Mouse (Mus musculus) embryonic fibroblast, embryonic 13.5 days (primary cell): Measurements from ENCODE around the gene Lama5. TPM values are rescaled to one million over a fixed set of nuclear protein-coding genes. Genes with fewer than 3 reads are reported as not detected.

Experiments used
- H3K27ac ChIP-seq: 2 replicates; pipeline ENCODE4 v1.5.1; 2012; ENCODE audit warnings: low read length, control low read depth, inconsistent platforms; ENCODE audit not compliant: insufficient read depth
- H3K4me1 ChIP-seq: 2 replicates; pipeline ENCODE4 v1.6.1; 2011; ENCODE audit warnings: low read length; ENCODE audit not compliant: control insufficient read depth, insufficient read depth
- H3K4me3 ChIP-seq: 2 replicates; pipeline ENCODE4 v1.5.1; 2011; ENCODE audit warnings: mild to moderate bottlenecking, control low read depth, low read length; ENCODE audit not compliant: insufficient read depth
- CTCF ChIP-seq: IDR thresholded peaks from 2 replicates; pipeline ENCODE4 v1.5.1; 2011; ENCODE audit warnings: mild to moderate bottlenecking, control low read depth, low read length, moderate library complexity, borderline replicate concordance; ENCODE audit not compliant: insufficient read depth
- POLR2A ChIP-seq: IDR thresholded peaks from 2 replicates; pipeline ENCODE4 v1.6.1; 2011; ENCODE audit warnings: low read depth, mild to moderate bottlenecking, control low read depth, low read length, moderate library complexity
- polyA plus RNA-seq: library from polyadenylated mRNA; stranded (reverse); fragments of >200 nt; gene quantifications from 2 replicates; pipeline ENCODE4 v1.2.4, GENCODE M21; 2011; ENCODE audit warnings: low read depth; ENCODE audit not compliant: missing spikeins, insufficient read length

Gene Lama5
- polyA plus RNA-seq, 1 experiment = 31.0 TPM

DNA sequence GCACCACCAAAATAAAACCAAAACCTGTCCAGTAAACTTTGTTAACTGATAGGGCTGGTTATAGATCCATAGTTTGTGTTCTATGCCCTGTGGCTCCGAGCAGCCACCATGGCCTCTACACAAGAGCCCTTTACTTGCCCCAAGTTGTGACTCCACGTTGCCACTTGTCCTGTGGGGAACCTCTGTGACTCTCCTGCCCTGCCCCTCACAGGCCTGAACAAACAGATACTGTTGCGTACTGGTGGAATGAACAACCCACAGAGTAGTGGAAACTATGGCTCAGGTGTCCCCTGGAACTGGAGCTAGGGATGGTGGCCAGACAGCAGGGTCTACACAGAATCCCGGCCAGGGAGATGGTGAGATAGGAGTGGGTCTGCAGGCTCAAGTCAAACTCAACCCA lies 10.1 kb upstream of the Lama5 start:
- TF ChIP-seq POLR2A (no peak), CTCF (no peak)
- no peak overlapping the region for H3K27ac ChIP-seq
- peaks cover 5% of the 10 kb centered on the region; the same call in 1 of the 2 replicates for H3K4me1 ChIP-seq
- no peak overlapping the region for H3K4me3 ChIP-seq

DNA sequence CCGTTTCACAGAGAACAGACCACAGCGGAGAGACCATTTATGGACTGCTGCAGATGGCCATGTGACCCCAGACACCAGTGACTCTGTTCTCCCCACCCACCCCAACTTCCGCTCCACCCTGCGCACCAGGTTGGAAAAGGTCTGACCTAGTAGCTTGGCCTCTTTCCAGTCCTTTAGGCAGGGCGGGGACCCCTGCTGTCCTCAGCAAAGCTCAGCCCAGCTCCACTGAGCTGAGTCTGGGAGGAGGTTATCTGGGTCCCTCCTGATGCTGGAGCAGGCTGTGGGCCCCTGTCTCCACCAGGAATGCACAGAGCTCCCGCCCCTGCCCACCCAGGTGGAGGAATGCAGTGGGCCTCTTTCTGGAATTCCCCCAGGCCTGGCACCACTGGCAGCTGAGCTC lies 9.3 kb upstream of the Lama5 start:
- H3K27ac ChIP-seq = no peak overlapping the region
- no peak overlapping the region for H3K4me3 ChIP-seq
- H3K4me1 ChIP-seq = peaks cover 5% of the 10 kb centered on the region; the same call in 1 of the 2 replicates
- TF ChIP-seq CTCF (no peak), POLR2A (no peak)

DNA sequence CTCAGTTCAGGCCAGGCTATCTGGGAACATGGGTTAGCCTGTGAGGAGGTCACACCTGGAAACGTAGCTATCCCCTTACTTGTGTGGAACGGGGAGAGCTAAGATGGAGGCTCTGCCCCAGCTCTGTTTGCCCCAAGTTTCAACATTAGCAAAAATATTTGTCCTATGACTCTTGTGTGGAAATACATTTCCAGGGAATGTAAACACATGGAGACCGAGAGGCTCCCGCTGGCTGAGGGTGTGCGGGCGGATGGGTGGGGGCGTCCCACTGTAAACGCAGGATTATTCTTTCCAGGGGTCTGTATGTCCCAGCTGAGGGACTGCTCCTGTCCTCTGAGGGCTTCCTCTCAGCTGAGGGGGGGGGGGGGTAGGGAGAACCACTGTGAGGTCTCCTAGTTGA lies 8.7 kb upstream of the Lama5 start:
- TF ChIP-seq POLR2A (no peak), CTCF (no peak)
- Histone ChIP-seq H3K27ac (no peak overlapping the region), H3K4me1 (peaks cover 5% of the 10 kb centered on the region; the same call in 1 of the 2 replicates), H3K4me3 (no peak overlapping the region)

DNA sequence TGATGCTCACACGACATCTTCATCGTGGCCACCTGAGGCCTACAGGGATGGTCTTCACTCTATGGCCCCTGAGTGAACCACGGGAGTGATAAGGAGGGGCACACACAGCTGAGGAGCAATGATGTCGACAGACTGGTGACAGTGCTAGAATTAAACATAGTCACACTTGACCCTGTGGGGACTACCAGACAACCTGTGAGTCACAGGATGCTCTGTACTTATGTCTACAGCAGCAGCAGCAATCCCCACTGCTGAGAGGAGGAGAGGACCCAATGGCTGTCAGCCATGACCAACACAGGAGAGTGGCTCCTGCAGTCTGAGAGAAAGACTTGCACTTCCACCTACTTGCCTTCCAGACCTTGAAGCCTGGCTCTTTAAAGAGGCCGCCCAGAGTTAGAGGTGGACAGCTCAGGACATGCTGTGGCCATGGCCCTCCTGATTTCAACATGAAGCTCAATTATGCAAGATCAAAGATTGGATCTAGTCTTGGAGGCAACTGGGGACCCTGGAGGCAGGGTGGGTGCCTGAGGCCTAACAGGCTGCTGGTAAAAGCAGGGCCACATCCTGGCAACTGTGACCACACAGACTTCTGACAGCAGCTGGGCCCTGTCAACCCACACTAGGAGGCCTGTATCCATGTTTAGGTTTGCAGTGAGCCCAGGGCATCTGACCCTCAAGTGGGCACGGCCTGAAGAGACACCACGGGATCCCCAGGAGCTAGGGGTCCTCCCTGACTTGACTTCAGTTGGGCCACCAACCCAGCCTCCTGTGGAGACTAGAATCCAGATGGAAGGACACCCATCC lies 7.6 kb upstream of the Lama5 start:
- Histone ChIP-seq H3K4me1 (peaks cover 10% of the 10 kb centered on the region; the same call in 1 of the 2 replicates), H3K27ac (no peak overlapping the region), H3K4me3 (no peak overlapping the region)
- TF ChIP-seq CTCF = no peak
- no peak for TF ChIP-seq POLR2A

DNA sequence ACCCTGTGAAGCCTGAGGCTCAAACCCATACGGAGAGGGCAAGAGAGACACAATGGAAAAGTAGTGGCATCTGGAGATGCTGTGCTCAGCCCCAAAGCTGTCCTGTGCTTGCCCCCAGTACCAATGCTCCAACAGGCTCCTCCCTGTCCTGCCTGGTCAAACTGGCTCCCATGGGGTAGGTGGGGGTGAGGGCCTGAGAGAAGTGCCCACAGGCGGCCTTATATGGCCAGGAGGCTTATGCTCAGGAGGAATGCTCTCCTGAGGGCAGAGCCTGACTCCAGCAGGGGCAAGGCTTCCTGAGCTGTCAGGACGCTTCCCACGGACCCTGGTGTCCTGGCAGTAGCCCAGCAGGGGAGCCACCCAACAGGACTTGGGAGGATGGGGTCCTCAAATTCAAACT lies 4.8 kb upstream of the Lama5 start:
- Histone ChIP-seq H3K27ac (no peak overlapping the region), H3K4me1 (peaks cover 11% of the 10 kb centered on the region; the same call in 1 of the 2 replicates), H3K4me3 (no peak overlapping the region)
- TF ChIP-seq POLR2A = no peak
- TF ChIP-seq CTCF = no peak

DNA sequence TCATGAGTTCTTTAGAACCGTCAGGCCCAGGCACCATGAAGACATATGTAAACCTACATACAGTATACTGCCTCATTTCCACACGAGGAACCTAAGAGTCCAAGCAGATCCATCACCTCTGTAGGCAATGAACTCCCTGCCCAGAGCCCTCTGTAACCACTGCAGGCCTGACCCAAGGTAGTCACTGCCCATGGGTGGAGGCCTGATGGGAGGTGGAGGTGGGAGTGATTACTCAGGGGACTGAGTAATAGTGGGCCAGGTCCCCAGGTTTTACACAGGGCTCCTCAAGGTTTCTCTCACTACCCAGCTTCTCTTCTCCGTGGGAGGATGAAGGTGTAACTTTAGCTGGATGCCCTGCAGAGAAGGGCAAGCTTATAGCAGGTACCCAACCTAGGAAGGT lies 3.5 kb upstream of the Lama5 start:
- Histone ChIP-seq H3K27ac (no peak overlapping the region), H3K4me1 (peaks cover 11% of the 10 kb centered on the region; the same call in 1 of the 2 replicates), H3K4me3 (no peak overlapping the region)
- no peak for TF ChIP-seq CTCF
- no peak for TF ChIP-seq POLR2A

DNA sequence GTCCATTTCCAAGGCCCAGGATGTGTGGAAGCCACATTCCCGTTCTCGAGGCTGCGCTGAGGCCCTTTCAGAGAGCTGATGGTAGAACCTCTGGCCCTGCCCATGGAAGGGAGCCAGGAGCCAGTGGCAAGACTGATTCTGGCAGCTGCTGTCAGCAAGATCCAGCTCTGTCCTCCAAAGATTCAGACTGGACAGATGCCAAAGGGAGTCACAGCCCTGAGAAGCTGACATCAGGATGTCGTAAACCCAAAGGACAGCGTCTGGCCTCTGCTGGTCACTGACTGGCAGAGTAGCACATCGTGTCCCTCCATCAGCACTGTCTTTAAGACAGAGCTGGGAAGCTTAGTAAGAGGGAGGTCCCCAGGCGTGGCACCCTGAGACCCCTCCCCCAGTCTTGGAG lies 2.9 kb upstream of the Lama5 start:
- peak overlapping the region; percentile 46; the same call in 1 of the 2 replicates for H3K27ac ChIP-seq

DNA sequence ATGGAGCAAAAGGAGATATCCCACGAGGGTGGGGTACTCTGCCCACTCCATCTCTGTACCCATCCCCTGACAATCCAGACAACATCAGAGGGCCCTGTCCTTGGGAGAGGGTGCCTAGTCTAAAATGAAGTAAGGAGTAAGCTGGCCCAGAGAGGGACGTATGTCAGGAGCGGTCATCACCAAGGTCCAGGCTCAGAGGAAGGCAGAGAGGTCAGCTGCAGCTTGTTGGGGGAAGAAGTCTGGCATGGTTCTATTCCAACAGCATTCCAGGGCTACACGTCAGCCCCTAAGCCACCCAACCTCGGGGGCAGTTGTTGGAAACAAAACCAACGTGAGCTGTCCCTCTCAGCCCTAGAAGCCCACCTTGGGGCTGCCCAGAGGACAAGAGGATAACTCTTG lies 2.4 kb upstream of the Lama5 start:
- H3K4me1 ChIP-seq = peaks cover 7% of the 10 kb centered on the region; the same call in 1 of the 2 replicates
- H3K4me3 ChIP-seq = no peak overlapping the region
- peak overlapping the region; percentile 46 for H3K27ac ChIP-seq
- no peak for TF ChIP-seq CTCF
- TF ChIP-seq POLR2A = no peak

More for the DNA sequence above, 2.9 kb upstream of the Lama5 start:
- no peak overlapping the region for H3K4me3 ChIP-seq
- H3K4me1 ChIP-seq = peaks cover 11% of the 10 kb centered on the region; the same call in 1 of the 2 replicates
- TF ChIP-seq POLR2A (no peak), CTCF (no peak)

DNA sequence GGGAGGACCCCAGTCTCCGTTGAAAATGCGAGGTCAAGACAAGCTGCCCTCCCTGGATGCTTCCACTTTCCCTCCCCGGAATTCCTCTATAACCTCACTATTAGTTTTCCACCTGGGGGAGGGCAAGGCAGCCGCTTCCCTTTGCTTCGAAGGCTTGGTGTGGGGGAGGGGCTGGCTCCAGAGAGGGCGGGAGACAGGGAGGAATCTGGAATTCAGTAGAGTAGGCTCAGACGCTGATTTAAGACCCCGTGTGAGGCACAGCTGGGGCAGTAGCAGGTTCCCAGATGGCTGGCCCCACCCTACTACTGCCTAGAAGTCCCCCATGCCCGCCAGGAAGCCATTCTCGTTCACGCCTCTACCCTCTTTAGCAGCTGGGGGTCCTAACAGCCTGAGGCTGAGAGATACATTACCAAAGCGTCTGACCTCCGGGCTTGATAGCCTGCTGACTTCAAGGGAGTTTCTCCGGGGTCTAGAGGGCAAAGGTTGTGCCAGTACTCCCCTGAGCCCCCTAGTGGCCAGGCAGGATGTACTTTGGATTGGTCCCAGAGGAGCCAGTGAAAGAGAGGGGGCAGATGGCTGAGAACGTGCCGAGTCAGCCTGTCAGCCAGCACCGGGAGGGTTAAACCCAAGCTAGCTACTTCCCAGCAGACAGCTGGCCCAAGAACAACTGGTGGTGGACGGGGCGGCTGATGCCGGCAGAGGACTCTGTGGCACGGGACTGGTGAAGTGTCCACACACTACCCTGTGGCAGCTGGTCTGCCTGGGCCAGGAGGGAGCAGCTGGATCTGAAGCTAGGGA lies 1.8 kb upstream of the Lama5 start:
- H3K4me3 ChIP-seq = no peak overlapping the region
- H3K27ac ChIP-seq = peak overlapping the region; percentile 46
- H3K4me1 ChIP-seq = peaks cover 5% of the 10 kb centered on the region; the same call in 1 of the 2 replicates
- TF ChIP-seq POLR2A = no peak; the same call in 1 of the 2 replicates
- TF ChIP-seq CTCF = peak; percentile 42; the same call in 1 of the 2 replicates

DNA sequence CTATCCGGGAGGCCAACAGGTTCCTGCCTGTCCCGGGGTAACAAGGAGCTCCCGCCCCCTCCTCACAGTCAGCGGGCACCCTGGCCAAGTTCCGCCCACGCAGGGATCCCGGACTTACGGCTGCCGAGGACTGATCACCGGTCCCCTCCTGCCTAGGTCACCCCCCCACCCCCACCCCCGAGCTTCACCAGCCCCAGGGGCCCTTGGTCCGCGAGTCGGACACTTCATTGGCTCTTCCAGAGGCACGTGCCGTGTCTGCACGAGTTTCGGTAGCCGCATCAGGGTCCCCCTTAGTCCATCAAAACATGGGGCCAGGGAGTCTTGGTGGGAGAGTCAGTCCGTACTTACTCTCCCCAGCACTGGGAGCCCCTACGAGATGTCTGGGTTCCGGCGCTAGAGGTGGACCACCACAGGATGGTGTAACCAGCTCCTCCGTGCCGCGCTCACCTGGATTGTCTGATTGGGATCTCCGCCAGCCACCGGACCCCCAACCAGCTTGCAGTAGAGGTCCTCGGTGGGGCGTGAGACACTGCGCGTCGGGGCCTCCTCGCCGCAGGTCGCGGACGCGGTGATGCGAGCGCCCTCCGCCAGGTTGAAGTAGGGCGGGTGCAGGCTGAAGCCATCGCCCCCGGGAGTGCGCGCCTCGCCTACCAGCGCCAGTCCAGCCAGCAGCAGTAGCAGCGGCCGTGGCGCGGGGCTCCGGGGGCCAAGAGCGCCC lies 456 bp downstream of the Lama5 start:
- H3K27ac ChIP-seq = no peak overlapping the region
- peaks cover 5% of the 10 kb centered on the region; the same call in 1 of the 2 replicates for H3K4me1 ChIP-seq

More for the DNA sequence above, 456 bp downstream of the Lama5 start:
- TF ChIP-seq CTCF (no peak), POLR2A (no peak; the same call in 1 of the 2 replicates)
- peak overlapping the region; percentile 62 for H3K4me3 ChIP-seq
